Mouse (Mus musculus): ENCODE measurements around the gene Stoml1.

DNA sequence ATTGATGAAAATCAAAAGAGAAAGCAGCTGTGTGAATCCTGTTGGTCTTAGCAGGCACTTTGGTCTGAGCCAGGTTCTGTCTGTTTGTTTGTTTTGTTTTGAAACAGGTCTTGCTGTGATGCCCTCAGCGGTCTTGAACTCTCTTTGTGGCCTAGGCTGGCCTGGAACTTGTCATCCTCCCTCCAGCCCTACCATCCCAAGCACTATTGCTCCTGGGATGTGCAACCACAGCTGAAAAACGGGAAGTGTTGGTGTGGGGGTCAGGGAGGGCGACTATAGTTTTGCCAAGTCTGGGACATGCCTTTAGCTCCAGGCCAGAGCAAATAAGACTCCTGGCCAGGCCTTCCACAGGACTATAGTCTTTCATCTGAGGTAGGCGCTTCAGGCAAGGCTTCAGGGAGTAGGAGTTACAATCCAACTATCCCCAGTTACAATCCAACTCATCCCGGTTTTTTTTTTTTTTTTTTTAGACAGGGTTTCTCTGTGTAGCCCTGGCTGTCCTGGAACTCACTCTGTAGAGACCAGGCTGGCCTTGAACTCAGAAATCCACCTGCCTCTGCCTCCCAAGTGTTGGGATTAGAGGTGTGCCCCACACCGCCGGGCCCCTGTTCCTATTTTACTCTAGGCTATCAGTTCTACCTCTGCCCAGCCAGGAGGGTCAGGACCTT lies 4.1 kb upstream of the Stoml1 start:
- TF ChIP-seq CHD2 (IDR thresholded peaks at IDR 0.05; ENCODE audit: low read depth, low read length), result no peak
- no peak for TF ChIP-seq HCFC1 (IDR thresholded peaks at IDR 0.05; ENCODE audit: borderline replicate concordance, insufficient read depth, low read length)
- TF ChIP-seq MAFK (IDR thresholded peaks at IDR 0.05; ENCODE audit: insufficient read depth, low read depth, low read length), result no peak
- no peak for TF ChIP-seq ZC3H11A (IDR thresholded peaks at IDR 0.05; ENCODE audit: borderline replicate concordance, low read depth, low read length)
- no peak for TF ChIP-seq ZNF384 (IDR thresholded peaks at IDR 0.05; ENCODE audit: low read depth, low read length)

Measured in ES-E14 (cell line).